Mouse (Mus musculus): ENCODE results near the gene Capn2. TPM values are rescaled to one million over a fixed set of nuclear protein-coding genes. Genes with fewer than 3 reads are reported as not detected.

Gene Capn2
- polyA plus RNA-seq, 1 experiment, result 86.9 TPM

DNA sequence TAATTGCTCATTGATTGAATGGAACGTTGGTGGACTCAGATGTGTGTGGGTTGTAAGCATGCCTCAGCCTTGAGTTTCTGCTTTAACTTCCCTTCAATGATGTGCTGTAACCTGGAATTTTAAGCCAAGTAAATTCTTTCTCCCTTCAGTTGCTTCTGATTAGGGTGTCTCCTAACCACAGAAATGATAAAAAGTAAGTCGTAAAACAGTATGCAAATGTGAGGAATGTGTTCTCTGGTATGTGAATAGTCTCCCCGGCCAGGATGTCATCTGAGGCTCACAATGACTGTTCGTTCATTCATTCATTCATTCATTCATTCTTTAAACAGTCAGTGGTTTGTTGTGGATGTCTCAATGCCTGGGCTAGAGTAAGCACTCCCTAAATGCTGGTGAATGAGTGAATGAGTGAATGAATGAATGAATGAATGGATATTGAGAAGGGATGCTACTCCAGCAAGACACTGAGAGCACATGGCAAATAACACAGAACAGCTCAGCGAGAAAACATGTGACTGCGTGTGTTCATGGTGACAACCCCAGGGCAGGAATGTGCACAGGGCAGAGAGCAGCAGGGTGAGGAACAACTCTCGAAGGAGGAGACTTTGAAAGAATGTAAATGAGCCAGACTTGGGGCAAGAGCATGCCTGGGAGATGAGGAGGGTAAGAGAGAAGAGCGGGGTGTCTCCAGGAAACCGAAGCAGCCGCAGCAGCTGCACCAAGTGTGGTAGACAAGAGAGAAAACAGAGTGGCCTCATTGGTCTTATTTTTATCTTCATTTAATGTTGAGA is 2.4 kb downstream of the Capn2 start:
- 88% methylated on average over 10 of the region's 10 CpGs for WGBS
- TF ChIP-seq POLR2A (IDR thresholded peaks at IDR 0.05; ENCODE audit: borderline replicate concordance, insufficient read depth, low read length) (no peak), CTCF (IDR thresholded peaks at IDR 0.05; ENCODE audit: borderline replicate concordance, insufficient read depth, low read depth, low read length) (no peak)
- no peak overlapping the region for H3K4me3 ChIP-seq (replicated peaks; ENCODE audit: insufficient read depth, low read depth, low read length)
- no peaks in the 10 kb centered on the region; the same call in none of the 2 replicates for H3K4me1 ChIP-seq (ENCODE audit: control insufficient read depth, insufficient read depth, low read length)
- H3K27ac ChIP-seq (ENCODE audit: insufficient read depth, low read length), result no peak overlapping the region
- no peaks in the 10 kb centered on the region for H3K27me3 ChIP-seq (ENCODE audit: control insufficient read depth, insufficient read depth, low read length)
- no peak for DNase-seq

DNA sequence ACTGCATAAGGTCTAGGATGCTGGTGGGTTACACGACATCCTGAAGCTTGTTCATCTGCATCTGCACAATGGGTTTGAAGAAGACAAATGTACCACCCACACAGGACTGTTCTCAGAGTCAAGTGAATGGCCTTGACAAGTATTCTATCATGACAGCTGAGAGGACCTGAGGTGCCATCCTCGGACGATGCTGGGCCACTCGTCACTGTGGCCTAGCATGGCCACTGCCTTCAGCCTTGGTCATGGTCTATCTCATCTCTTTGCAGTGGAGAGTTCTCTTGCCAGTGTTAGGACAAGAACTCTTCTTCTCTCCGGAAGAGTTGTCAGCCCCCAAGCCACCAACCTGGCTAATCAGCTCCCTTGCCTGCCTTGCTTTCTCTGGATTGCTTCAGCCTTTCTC is 3.7 kb downstream of the Capn2 start:
- Histone ChIP-seq H3K27me3 (ENCODE audit: control insufficient read depth, insufficient read depth, low read length) (no peaks in the 10 kb centered on the region), H3K4me3 (replicated peaks; ENCODE audit: insufficient read depth, low read depth, low read length) (no peak overlapping the region), H3K4me1 (ENCODE audit: control insufficient read depth, insufficient read depth, low read length) (peaks cover 11% of the 10 kb centered on the region), H3K27ac (ENCODE audit: insufficient read depth, low read length) (no peak overlapping the region)
- no peak for TF ChIP-seq POLR2A (IDR thresholded peaks at IDR 0.05; ENCODE audit: borderline replicate concordance, insufficient read depth, low read length)
- no peak for TF ChIP-seq CTCF (IDR thresholded peaks at IDR 0.05; ENCODE audit: borderline replicate concordance, insufficient read depth, low read depth, low read length)
- WGBS, result 92% methylated on average over 5 of the region's 5 CpGs
- no peak for DNase-seq

DNA sequence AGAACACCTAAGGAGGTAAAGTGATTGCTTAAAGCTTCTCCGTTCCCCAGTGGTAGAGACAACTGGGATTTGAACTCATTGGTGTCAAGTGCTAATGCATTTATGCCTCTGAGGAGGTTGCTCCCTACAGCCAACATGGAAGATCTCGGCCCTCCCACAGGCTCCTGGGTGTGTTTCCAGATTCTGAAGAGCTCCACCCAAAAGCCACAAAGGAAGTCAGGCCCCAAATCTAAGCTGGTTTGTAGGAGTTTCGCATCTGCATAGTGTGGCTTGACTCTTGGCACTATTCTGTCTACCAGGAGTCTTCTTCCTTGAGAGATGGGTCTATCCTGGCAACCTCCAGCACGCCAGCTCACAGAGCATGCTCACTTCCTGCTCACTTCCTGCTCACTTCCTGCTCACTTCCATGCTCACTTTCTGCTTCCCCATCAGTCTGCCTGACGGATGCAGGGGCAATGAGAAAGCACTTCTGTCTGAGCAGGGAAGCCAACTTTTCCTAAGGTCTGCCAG is 4.5 kb downstream of the Capn2 start:
- DNase-seq, result no peak
- no peaks in the 10 kb centered on the region for H3K27me3 ChIP-seq (ENCODE audit: control insufficient read depth, insufficient read depth, low read length)
- peaks cover 11% of the 10 kb centered on the region for H3K4me1 ChIP-seq (ENCODE audit: control insufficient read depth, insufficient read depth, low read length)
- H3K27ac ChIP-seq (ENCODE audit: insufficient read depth, low read length), result no peak overlapping the region
- no peak for TF ChIP-seq POLR2A (IDR thresholded peaks at IDR 0.05; ENCODE audit: borderline replicate concordance, insufficient read depth, low read length)
- no peak overlapping the region for H3K4me3 ChIP-seq (replicated peaks; ENCODE audit: insufficient read depth, low read depth, low read length)
- WGBS, result 94% methylated on average over 5 of the region's 5 CpGs

GRCm38 (mm10) chr1:182511778-182512177 is 5.6 kb downstream of the Capn2 start:
- no peak for DNase-seq
- peaks cover 11% of the 10 kb centered on the region for H3K4me1 ChIP-seq (ENCODE audit: control insufficient read depth, insufficient read depth, low read length)
- TF ChIP-seq POLR2A (IDR thresholded peaks at IDR 0.05; ENCODE audit: borderline replicate concordance, insufficient read depth, low read length) (no peak), CTCF (IDR thresholded peaks at IDR 0.05; ENCODE audit: borderline replicate concordance, insufficient read depth, low read depth, low read length) (no peak)
- H3K4me3 ChIP-seq (replicated peaks; ENCODE audit: insufficient read depth, low read depth, low read length), result no peak overlapping the region
- no peak overlapping the region for H3K27ac ChIP-seq (ENCODE audit: insufficient read depth, low read length)
- H3K27me3 ChIP-seq (ENCODE audit: control insufficient read depth, insufficient read depth, low read length), result no peaks in the 10 kb centered on the region
- WGBS, result 70% methylated on average over 8 of the region's 8 CpGs

GRCm38 (mm10) chr1:182511073-182511472 is 6.3 kb downstream of the Capn2 start:
- 96% methylated on average over 2 of the region's 2 CpGs for WGBS
- H3K4me3 ChIP-seq (replicated peaks; ENCODE audit: insufficient read depth, low read depth, low read length), result no peak overlapping the region
- no peak for DNase-seq

GRCm38 (mm10) chr1:182509110-182509797 is 8.2 kb downstream of the Capn2 start:
- WGBS, result 27% methylated on average over 10 of the region's 10 CpGs
- Histone ChIP-seq H3K27ac (ENCODE audit: insufficient read depth, low read length) (peak overlapping the region; percentile 5), H3K4me3 (replicated peaks; ENCODE audit: insufficient read depth, low read depth, low read length) (no peak overlapping the region), H3K4me1 (ENCODE audit: control insufficient read depth, insufficient read depth, low read length) (peaks cover 11% of the 10 kb centered on the region), H3K27me3 (ENCODE audit: control insufficient read depth, insufficient read depth, low read length) (no peaks in the 10 kb centered on the region)
- no peak for TF ChIP-seq POLR2A (IDR thresholded peaks at IDR 0.05; ENCODE audit: borderline replicate concordance, insufficient read depth, low read length)
- TF ChIP-seq CTCF (IDR thresholded peaks at IDR 0.05; ENCODE audit: borderline replicate concordance, insufficient read depth, low read depth, low read length), result no peak
- DNase-seq, result peak in 1 of 2 experiments; percentile 37

More at GRCm38 (mm10) chr1:182511073-182511472, 6.3 kb downstream of the Capn2 start:
- Histone ChIP-seq H3K27me3 (ENCODE audit: control insufficient read depth, insufficient read depth, low read length) (no peaks in the 10 kb centered on the region), H3K27ac (ENCODE audit: insufficient read depth, low read length) (no peak overlapping the region), H3K4me1 (ENCODE audit: control insufficient read depth, insufficient read depth, low read length) (peaks cover 11% of the 10 kb centered on the region)
- TF ChIP-seq CTCF (IDR thresholded peaks at IDR 0.05; ENCODE audit: borderline replicate concordance, insufficient read depth, low read depth, low read length), result no peak
- no peak for TF ChIP-seq POLR2A (IDR thresholded peaks at IDR 0.05; ENCODE audit: borderline replicate concordance, insufficient read depth, low read length)

DNA sequence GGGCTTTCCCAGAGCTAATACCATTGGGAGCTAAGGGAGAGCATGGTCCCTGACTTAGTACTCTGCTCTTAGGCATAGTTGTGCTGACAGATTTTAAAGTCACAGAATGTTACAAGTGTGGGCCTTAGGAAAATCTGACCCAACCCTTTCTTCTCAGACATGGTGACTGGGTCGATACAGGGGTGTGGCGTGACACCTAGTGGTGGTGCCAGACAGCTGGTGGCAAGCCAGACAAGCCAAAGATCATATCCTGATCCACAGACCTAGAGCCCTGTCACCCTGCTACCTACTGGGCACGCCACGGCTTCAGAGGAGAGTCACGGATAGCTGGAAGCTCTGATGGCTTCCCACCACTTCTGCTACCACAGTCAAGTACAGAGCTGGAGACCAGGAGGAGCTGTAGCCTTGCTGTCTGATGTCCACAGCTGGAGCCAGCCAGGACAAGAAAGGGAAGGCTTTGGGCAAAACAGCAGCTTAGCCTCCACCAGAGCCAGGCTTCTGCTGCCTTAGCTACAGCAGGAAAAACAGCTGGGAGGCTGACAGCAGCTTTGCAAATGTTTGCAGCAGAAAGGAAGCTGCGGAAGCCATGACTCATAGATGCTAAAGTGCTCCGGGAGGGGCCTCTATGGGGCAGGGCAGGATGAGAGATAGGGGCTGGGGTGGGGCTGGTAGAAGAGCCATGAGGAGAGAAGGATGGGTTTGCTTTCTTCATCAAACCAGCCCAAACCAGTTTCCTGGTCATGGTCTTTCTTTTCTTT is 11.0 kb downstream of the Capn2 start:
- no peak for DNase-seq
- WGBS, result 73% methylated on average over 7 of the region's 7 CpGs

More for the DNA sequence above, 11.0 kb downstream of the Capn2 start:
- no peak for TF ChIP-seq CTCF (IDR thresholded peaks at IDR 0.05; ENCODE audit: borderline replicate concordance, insufficient read depth, low read depth, low read length)
- no peak for TF ChIP-seq POLR2A (IDR thresholded peaks at IDR 0.05; ENCODE audit: borderline replicate concordance, insufficient read depth, low read length)
- H3K27ac ChIP-seq (ENCODE audit: insufficient read depth, low read length), result no peak overlapping the region
- H3K27me3 ChIP-seq (ENCODE audit: control insufficient read depth, insufficient read depth, low read length), result no peaks in the 10 kb centered on the region
- H3K4me1 ChIP-seq (ENCODE audit: control insufficient read depth, insufficient read depth, low read length), result peaks cover 19% of the 10 kb centered on the region
- H3K4me3 ChIP-seq (replicated peaks; ENCODE audit: insufficient read depth, low read depth, low read length), result no peak overlapping the region

Data from cerebellum, adult 2 months (tissue).